Mouse (Mus musculus) cerebellum, adult 2 months (tissue): ENCODE measurements at regions not wholly inside any gene's neighbourhood (a gene's known extent, or its start where the extent isn't known, plus 50 kb on each side); places are given as distances from the start of the nearest gene placed in this dataset.
A peak's percentile ranks its signal among the peaks of the same experiment; 100 is the strongest.

ENCODE experiments used
- DNase-seq, 2 experiments: peaks; one replicate each; pipeline ENCODE4 v3.0.0; 2021
- H3K27ac ChIP-seq: fragments of 200-500 bp; 2 replicates; pipeline ENCODE4 v1.5.1; 2012; ENCODE audit warnings: low read length, control low read depth, inconsistent platforms; ENCODE audit not compliant: insufficient read depth
- H3K27me3 ChIP-seq: fragments of 200-500 bp; 2 replicates; pipeline ENCODE4 v1.6.1; 2012; ENCODE audit warnings: inconsistent platforms, mild to moderate bottlenecking, low read length, moderate library complexity; ENCODE audit not compliant: control insufficient read depth, insufficient read depth
- H3K4me1 ChIP-seq: fragments of 200-500 bp; 2 replicates; pipeline ENCODE4 v1.6.1; 2011; ENCODE audit warnings: low read length; ENCODE audit not compliant: control insufficient read depth, insufficient read depth
- H3K4me3 ChIP-seq: fragments of 200-500 bp; replicated peaks from 2 replicates; pipeline ENCODE3; 2011; ENCODE audit warnings: mild to moderate bottlenecking, low read depth, low read length, control low read depth; ENCODE audit not compliant: insufficient read depth
- CTCF ChIP-seq: fragments of 200-500 bp; IDR thresholded peaks from 2 replicates; pipeline ENCODE4 v1.5.1; 2011; ENCODE audit warnings: low read depth, mild to moderate bottlenecking, control low read depth, low read length, moderate library complexity, borderline replicate concordance; ENCODE audit not compliant: insufficient read depth
- POLR2A ChIP-seq: fragments of 200-500 bp; IDR thresholded peaks from 2 replicates; pipeline ENCODE4 v1.6.1; 2011; ENCODE audit warnings: low read length, control low read depth, borderline replicate concordance; ENCODE audit not compliant: insufficient read depth
- WGBS: fragments of 180-500 bp; shearing (Covaris S2); methylation state at CpG from one replicate; pipeline ENCODE4 v1.1.7; 2018; 5-methylcytosine and 5-hydroxymethylcytosine counted together

DNA sequence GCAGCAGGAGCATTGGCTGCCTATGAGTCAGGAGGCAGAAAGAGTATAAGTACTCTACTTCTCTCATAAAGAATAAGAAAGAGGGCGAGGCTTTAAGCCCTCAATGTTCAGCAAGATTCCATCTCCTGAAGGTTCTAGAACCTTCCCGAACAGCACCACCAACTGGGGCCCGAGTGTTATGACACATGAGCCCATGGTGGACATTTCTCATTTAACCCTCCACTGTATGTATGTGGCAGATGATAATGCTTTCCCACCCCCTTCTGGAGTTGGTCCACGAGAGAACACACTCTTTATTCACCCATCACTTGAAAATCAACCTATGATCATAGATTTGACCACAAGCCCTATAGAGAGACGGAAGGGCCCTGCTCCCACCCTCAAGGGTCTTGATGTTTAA is 166.6 kb upstream of the Mphosph6 start:
- 94% methylated on average over 5 of the region's 5 CpGs for WGBS
- TF ChIP-seq POLR2A (no peak), CTCF (no peak)
- Histone ChIP-seq H3K27me3 (no peaks in the 10 kb centered on the region), H3K4me1 (peaks cover 7% of the 10 kb centered on the region), H3K27ac (no peak overlapping the region), H3K4me3 (no peak overlapping the region)
- DNase-seq, result no peak

GRCm38 (mm10) chr8:117966556-117966955 is 164.8 kb upstream of the Mphosph6 start:
- no peak for DNase-seq
- Histone ChIP-seq H3K27me3 (no peaks in the 10 kb centered on the region), H3K4me1 (peaks cover 11% of the 10 kb centered on the region), H3K27ac (no peak overlapping the region), H3K4me3 (no peak overlapping the region)
- 93% methylated on average over 5 of the region's 5 CpGs for WGBS
- TF ChIP-seq POLR2A (no peak), CTCF (no peak)

GRCm38 (mm10) chr8:117963426-117963825 is 161.7 kb upstream of the Mphosph6 start:
- 19% methylated on average over 13 of the region's 13 CpGs for WGBS
- H3K4me1 ChIP-seq, result peaks cover 11% of the 10 kb centered on the region

GRCm38 (mm10) chr8:117962666-117963065 is 160.9 kb upstream of the Mphosph6 start:
- Histone ChIP-seq H3K27ac (no peak overlapping the region), H3K4me3 (no peak overlapping the region), H3K27me3 (no peaks in the 10 kb centered on the region), H3K4me1 (peaks cover 11% of the 10 kb centered on the region)
- 26% methylated on average over 8 of the region's 8 CpGs for WGBS
- TF ChIP-seq POLR2A (no peak), CTCF (no peak)
- peak; percentile 43 to 54 for DNase-seq

More at GRCm38 (mm10) chr8:117963426-117963825, 161.7 kb upstream of the Mphosph6 start:
- DNase-seq, result peak; percentile 56 to 64
- no peak for TF ChIP-seq POLR2A
- no peaks in the 10 kb centered on the region for H3K27me3 ChIP-seq
- H3K27ac ChIP-seq, result no peak overlapping the region
- no peak overlapping the region for H3K4me3 ChIP-seq

DNA sequence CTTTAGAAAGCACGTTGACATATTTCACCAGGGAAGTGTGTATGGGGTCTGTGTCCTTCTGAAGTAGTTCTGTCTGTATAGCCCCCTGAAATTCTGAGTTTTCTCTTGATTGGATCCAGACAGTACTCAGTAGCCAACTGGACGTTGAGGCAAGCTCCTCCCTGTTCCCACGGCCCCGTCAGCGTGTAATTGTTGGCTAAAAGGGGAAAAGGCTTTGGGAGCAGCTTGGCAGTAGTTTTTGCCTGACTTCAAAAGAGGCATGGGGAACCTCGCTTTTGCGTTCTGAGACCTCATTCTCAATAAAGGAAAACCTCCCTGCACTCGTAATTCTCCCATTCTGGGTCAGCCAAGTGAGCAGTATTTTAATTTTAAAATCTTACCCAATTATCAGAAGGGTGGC is 157.8 kb upstream of the Mphosph6 start:
- DNase-seq, result no peak
- Histone ChIP-seq H3K27me3 (no peaks in the 10 kb centered on the region), H3K27ac (no peak overlapping the region), H3K4me1 (peaks cover 11% of the 10 kb centered on the region), H3K4me3 (no peak overlapping the region)
- no peak for TF ChIP-seq POLR2A
- TF ChIP-seq CTCF, result no peak
- WGBS, result 30% methylated on average over 8 of the region's 8 CpGs

DNA sequence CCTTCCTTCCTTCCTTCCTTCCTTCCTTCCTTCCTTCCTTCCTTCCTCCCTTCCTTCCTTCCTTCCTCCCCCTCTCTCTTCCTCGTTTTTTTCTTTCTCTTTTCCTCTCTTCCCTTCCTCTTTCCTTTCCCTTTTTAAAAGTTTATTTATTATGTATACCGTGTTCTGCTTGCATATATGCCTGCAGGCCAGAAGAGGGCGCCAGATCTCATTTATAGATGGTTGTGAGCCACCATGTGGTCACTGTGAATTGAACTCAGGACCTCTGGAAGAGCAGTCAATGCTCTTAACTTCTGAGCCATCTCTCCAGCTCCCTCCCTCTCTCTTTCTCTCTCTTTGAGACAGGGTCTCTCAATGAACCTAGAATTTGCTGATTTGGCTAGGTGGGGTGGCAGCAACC is 157.2 kb upstream of the Mphosph6 start:
- H3K4me3 ChIP-seq, result no peak overlapping the region
- WGBS, result 46% methylated on average over 3 of the region's 3 CpGs
- peaks cover 11% of the 10 kb centered on the region for H3K4me1 ChIP-seq
- no peak for DNase-seq
- H3K27ac ChIP-seq, result no peak overlapping the region
- no peak for TF ChIP-seq CTCF
- no peak for TF ChIP-seq POLR2A
- no peaks in the 10 kb centered on the region for H3K27me3 ChIP-seq

GRCm38 (mm10) chr8:117951656-117952055 is 149.9 kb upstream of the Mphosph6 start:
- 16% methylated on average over 5 of the region's 5 CpGs for WGBS
- H3K27me3 ChIP-seq, result no peaks in the 10 kb centered on the region
- no peak overlapping the region for H3K4me3 ChIP-seq
- no peak overlapping the region for H3K27ac ChIP-seq
- no peaks in the 10 kb centered on the region; the same call in 1 of the 2 replicates for H3K4me1 ChIP-seq
- DNase-seq, result no peak
- TF ChIP-seq CTCF (no peak), POLR2A (no peak)

- no peaks in the 10 kb centered on the region for H3K27me3 ChIP-seq
- no peak overlapping the region for H3K4me3 ChIP-seq
- no peak for DNase-seq
- no peak overlapping the region for H3K27ac ChIP-seq
- WGBS, result 35% methylated on average over 3 of the region's 3 CpGs
- no peak for TF ChIP-seq POLR2A
- no peak for TF ChIP-seq CTCF
- H3K4me1 ChIP-seq, result no peaks in the 10 kb centered on the region
Measured at GRCm38 (mm10) chr8:117946540-117946939, 144.8 kb upstream of the Mphosph6 start.

DNA sequence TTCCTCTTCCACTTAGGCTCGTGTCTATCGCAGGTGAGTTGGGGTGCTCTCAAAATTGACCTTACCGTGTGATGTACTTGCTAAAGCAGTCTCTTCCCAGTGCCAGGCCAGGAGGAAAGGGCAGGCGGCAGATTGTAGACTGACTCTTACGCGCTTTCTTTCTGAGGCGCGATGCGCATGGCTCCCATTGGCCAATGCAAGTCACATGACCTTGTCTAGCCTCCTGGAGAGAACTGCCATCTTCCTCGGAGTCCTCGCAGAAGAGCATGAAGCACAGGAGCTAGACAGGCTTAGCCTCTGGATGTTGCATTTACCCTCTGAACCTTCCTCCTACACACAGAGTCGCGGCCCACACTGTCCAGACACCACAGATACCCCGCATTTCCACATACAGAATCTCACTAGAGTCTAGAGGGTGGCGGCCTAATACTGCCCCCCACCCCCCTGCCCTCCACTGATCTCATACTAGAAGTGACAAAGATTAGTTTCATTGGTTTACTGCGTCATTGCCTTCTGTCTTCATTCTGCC is 132.9 kb upstream of the Mphosph6 start:
- no peaks in the 10 kb centered on the region for H3K27me3 ChIP-seq
- H3K4me1 ChIP-seq, result 0 out of 2 replicates have a peak, but pooled peaks cover 4% of the 10 kb centered on the region
- no peak overlapping the region for H3K4me3 ChIP-seq
- no peak for DNase-seq
- TF ChIP-seq POLR2A, result no peak
- no peak for TF ChIP-seq CTCF
- H3K27ac ChIP-seq, result no peak overlapping the region
- WGBS, result 91% methylated on average over 16 of the region's 16 CpGs
